Mouse (Mus musculus): Measurements from ENCODE around the gene Taz.

GRCm38 (mm10) chrX:74281732-74282394 is at the start of gene Taz, which contains the start of gene Dnase1l1:
- TF ChIP-seq CTCF (conservative IDR thresholded peaks at IDR 0.05; ENCODE audit: insufficient read depth, insufficient read length, low read depth, low read length) (0 out of 2 replicates have a peak, but pooled peaks have one; percentile 7), POLR2A (IDR thresholded peaks at IDR 0.05; ENCODE audit: low read depth, low read length) (peak; percentile 52)
